Mouse (Mus musculus) liver, embryonic 14.5 days (tissue): ENCODE results near the gene Mpv17l2. TPM values are rescaled to one million over a fixed set of nuclear protein-coding genes. Genes with fewer than 3 reads are reported as not detected.
A peak's percentile ranks its signal among the peaks of the same experiment; 100 is the strongest.

Source experiments
- ATAC-seq: fragments of 200-750 bp; cut with Nextera tagmentation; 2 replicates; pipeline ENCODE4 v1.8.0; 2017; ENCODE audit warnings: moderate number of reproducible peaks, mild to moderate bottlenecking, moderate library complexity; ENCODE audit not compliant: insufficient read depth
- DNase-seq, 3 experiments: peaks; one replicate each; pipeline ENCODE4 v3.0.0-alpha.2; 2012 to 2013; ENCODE audit warnings: low read depth in 3 of 3, low spot score in 3 of 3
- H3K27ac ChIP-seq: fragments of 300-500 bp; sonication (generic); 2 replicates; pipeline ENCODE4 v1.5.1; 2014; ENCODE audit warnings: moderate library complexity, mild to moderate bottlenecking, control low read depth, inconsistent platforms
- H3K27me3 ChIP-seq: fragments of 300-500 bp; sonication (generic); 2 replicates; pipeline ENCODE4 v1.6.1; 2014; ENCODE audit warnings: mild to moderate bottlenecking, low read length, moderate library complexity; ENCODE audit not compliant: control insufficient read depth, insufficient read depth
- H3K36me3 ChIP-seq: fragments of 300-500 bp; sonication (generic); replicated peaks from 2 replicates; pipeline ENCODE4 v1.6.1; 2014; ENCODE audit warnings: low read depth; ENCODE audit not compliant: control insufficient read depth, insufficient read depth
- H3K4me1 ChIP-seq, 2 experiments: fragments of 200-500 bp in 1 of 2; fragments of 300-500 bp in 1 of 2; sonication (generic) in 1 of 2; replicated peaks; 2 replicates each; pipeline ENCODE4 v1.6.1; 2012 to 2014; ENCODE audit warnings: antibody characterized with exemption in 1 of 2, inconsistent platforms in 1 of 2, low read length in 1 of 2; ENCODE audit not compliant: control insufficient read depth in 2 of 2, insufficient read depth in 2 of 2
- H3K4me2 ChIP-seq: fragments of 300-500 bp; sonication (generic); 2 replicates; pipeline ENCODE4 v1.6.1; 2014; ENCODE audit warnings: low read depth, mild to moderate bottlenecking, control low read depth, moderate library complexity
- H3K4me3 ChIP-seq, 2 experiments: fragments of 200-500 bp in 1 of 2; fragments of 300-500 bp in 1 of 2; sonication (generic) in 1 of 2; 2 replicates each; pipeline ENCODE4 v1.5.1; 2012 to 2014; ENCODE audit warnings: low read depth in 2 of 2, low read length in 2 of 2, mild to moderate bottlenecking in 2 of 2, control low read depth in 1 of 2, inconsistent platforms in 1 of 2, moderate library complexity in 1 of 2; ENCODE audit not compliant: insufficient read depth in 1 of 2
- H3K9ac ChIP-seq: fragments of 300-500 bp; sonication (generic); replicated peaks from 2 replicates; pipeline ENCODE4 v1.6.1; 2014; ENCODE audit warnings: mild to moderate bottlenecking, control low read depth, moderate library complexity
- H3K9me3 ChIP-seq: fragments of 300-500 bp; sonication (generic); 2 replicates; pipeline ENCODE4 v1.6.1; 2016; ENCODE audit warnings: low read length, mixed read lengths; ENCODE audit not compliant: control insufficient read depth
- CTCF ChIP-seq: IDR thresholded peaks from 2 replicates; pipeline ENCODE4 v1.5.1; 2016; ENCODE audit warnings: antibody characterized with exemption, low read depth, control low read depth
- EP300 ChIP-seq: IDR thresholded peaks from 2 replicates; pipeline ENCODE4 v1.6.1; 2016; ENCODE audit warnings: antibody characterized with exemption, low read depth
- WGBS: fragments of 180-500 bp; shearing (Covaris S2); extraction: QIAGEN DNeasy Blood & Tissue Kit; methylation state at CpG from one replicate; pipeline ENCODE4 v1.1.7; 2014; ENCODE audit not compliant: insufficient replicate concordance; 5-methylcytosine and 5-hydroxymethylcytosine counted together
- polyA plus RNA-seq, 2 experiments: library from polyadenylated mRNA; depleted of rRNA in 1 of 2; stranded (reverse) in 1 of 2; unstranded in 1 of 2; fragments of >200 nt; fragmentation: Nextera tagmentation in 1 of 2; extraction: Ambion mirVana in 1 of 2; gene quantifications; 2 replicates each; pipeline versions ENCODE4 v1.2.1 to v1.2.3; 2012 to 2014

The Mpv17l2 gene
- polyA plus RNA-seq, 2 experiments, result 28.5 to 39.8 TPM

GRCm38 (mm10) chr8:70804481-70805206 lies 43.9 kb upstream of the Mpv17l2 start, which contains the start of gene Mast3:
Mast3 (minus strand) TSS chr8:70805054.
- Histone ChIP-seq H3K4me1 (peaks cover 23 to 34% of the 10 kb centered on the region in 2 experiments), H3K27me3 (peaks cover 10% of the 10 kb centered on the region)
- under 1% methylated on average over 45 of the region's 45 CpGs for WGBS

GRCm38 (mm10) chr8:70803761-70804480 lies 43.2 kb upstream of the Mpv17l2 start:
- peaks cover 17% of the 10 kb centered on the region for H3K27me3 ChIP-seq
- H3K9ac ChIP-seq, result peak overlapping the region; percentile 59
- H3K27ac ChIP-seq, result peak overlapping the region; percentile 37
- no peaks in the 10 kb centered on the region for H3K36me3 ChIP-seq
- no peaks in the 10 kb centered on the region for H3K9me3 ChIP-seq
- H3K4me1 ChIP-seq, result peaks cover 23 to 34% of the 10 kb centered on the region in 2 experiments
- peak overlapping the region; percentile 55 to 68 for H3K4me3 ChIP-seq
- peak; percentile 50 for ATAC-seq
- H3K4me2 ChIP-seq, result peak overlapping the region; percentile 96
- no peak for TF ChIP-seq EP300
- no peak for TF ChIP-seq CTCF
- WGBS, result under 1% methylated on average over 46 of the region's 47 CpGs
- DNase-seq, result peak in 1 of 3 experiments; percentile 36

More at GRCm38 (mm10) chr8:70804481-70805206, 43.9 kb upstream of the Mpv17l2 start, which contains the start of gene Mast3:
- peak; percentile 85 for ATAC-seq
- H3K9me3 ChIP-seq, result no peaks in the 10 kb centered on the region
- peak within 1 kb of the TSS; percentile 55 to 68 for H3K4me3 ChIP-seq
- H3K36me3 ChIP-seq, result no peaks in the 10 kb centered on the region
- H3K4me2 ChIP-seq, result peak within 1 kb of the TSS; percentile 96
- TF ChIP-seq EP300 (no peak), CTCF (no peak)
- peak; percentile 65 to 68 (median 67) for DNase-seq
- peak within 1 kb of the TSS; percentile 59 for H3K9ac ChIP-seq
- peak within 1 kb of the TSS; percentile 37 for H3K27ac ChIP-seq

- Histone ChIP-seq H3K27ac (no peak overlapping the region), H3K4me1 (peaks cover 23 to 34% of the 10 kb centered on the region in 2 experiments), H3K9ac (peak overlapping the region; percentile 59; the same call in 1 of the 2 replicates), H3K9me3 (no peaks in the 10 kb centered on the region), H3K27me3 (peaks cover 27% of the 10 kb centered on the region), H3K4me3 (peak overlapping the region in 1 of 2 experiments; percentile 55; a peak in 2 of 4 replicates), H3K36me3 (no peaks in the 10 kb centered on the region), H3K4me2 (peak overlapping the region; percentile 96)
- no peak for DNase-seq
- ATAC-seq, result no peak
- TF ChIP-seq EP300, result no peak
- TF ChIP-seq CTCF, result no peak
- 64% methylated on average over 11 of the region's 11 CpGs for WGBS
These were observed 42.2 kb upstream of the Mpv17l2 start for GRCm38 (mm10) chr8:70802786-70803510.

GRCm38 (mm10) chr8:70801830-70802229 lies 41.1 kb upstream of the Mpv17l2 start:
- ATAC-seq, result no peak
- H3K4me1 ChIP-seq, result peaks cover 24 to 27% of the 10 kb centered on the region in 2 experiments
- no peak for TF ChIP-seq EP300
- TF ChIP-seq CTCF, result no peak
- DNase-seq, result no peak
- no peak overlapping the region for H3K27ac ChIP-seq
- no peaks in the 10 kb centered on the region for H3K36me3 ChIP-seq
- no peak overlapping the region for H3K4me2 ChIP-seq
- H3K9me3 ChIP-seq, result no peaks in the 10 kb centered on the region
- H3K27me3 ChIP-seq, result peaks cover 34% of the 10 kb centered on the region
- no peak overlapping the region for H3K9ac ChIP-seq
- WGBS, result 74% methylated on average over 1 of the region's 1 CpGs
- no peak overlapping the region for H3K4me3 ChIP-seq
